Mouse (Mus musculus): ENCODE results near the gene Olfr33. TPM values are rescaled to one million over a fixed set of nuclear protein-coding genes. Genes with fewer than 3 reads are reported as not detected.

Gene Olfr33
- polyA plus RNA-seq (2012; ENCODE audit: insufficient read depth, insufficient read length, low replicate concordance, missing spikeins) = not detected in 2 replicates

GRCm38 (mm10) chr7:102718970-102719369 is at the start of gene Olfr33:
Gene Olfr33, minus strand, starts transcription at chr7:102719070.
- H3K27ac ChIP-seq (ENCODE audit: insufficient read depth, low read depth, low read length) = no peak within 1 kb of the TSS
- no peak for TF ChIP-seq CTCF (IDR thresholded peaks at IDR 0.05; ENCODE audit: insufficient read depth, low read depth, low read length)
- TF ChIP-seq POLR2A (IDR thresholded peaks at IDR 0.05; ENCODE audit: insufficient read depth, low read depth, low read length) = no peak
- H3K4me3 ChIP-seq (ENCODE audit: insufficient read depth, low read depth, low read length) = no peak within 1 kb of the TSS
- no peaks in the 10 kb centered on the region for H3K4me1 ChIP-seq (ENCODE audit: control insufficient read depth, insufficient read depth, low read length)
- 38% methylated on average over 1 of the region's 1 CpGs for WGBS

DNA sequence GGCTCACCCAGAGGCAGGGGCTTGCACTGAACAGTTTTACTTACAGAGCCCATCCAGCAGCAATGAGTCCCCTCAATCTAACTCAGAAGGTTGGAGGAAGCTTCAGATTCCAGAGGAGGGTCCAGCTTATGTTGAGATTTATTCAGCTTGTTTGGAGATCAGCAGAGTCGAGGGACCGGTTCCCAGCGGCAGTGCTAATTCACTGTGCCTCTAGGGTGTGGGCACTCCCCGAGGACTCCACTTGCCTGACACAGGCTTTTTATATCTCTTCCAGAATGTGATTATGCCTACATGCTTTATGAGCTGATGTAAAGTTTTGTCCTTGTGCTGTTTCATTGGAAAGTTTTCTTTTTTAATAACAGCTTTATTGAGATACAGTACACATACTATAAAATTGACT is 40.4 kb upstream of the Olfr33 start, which contains the start of the genes Olfr560 and Olfr78:
Olfr560 (minus strand) TSS at position 101 of the 400 bp plus-strand sequence.
Olfr78 (minus strand) TSS at position 206 of the 400 bp plus-strand sequence.
- TF ChIP-seq CTCF (IDR thresholded peaks at IDR 0.05; ENCODE audit: insufficient read depth, low read depth, low read length) = no peak
- no peak for TF ChIP-seq POLR2A (IDR thresholded peaks at IDR 0.05; ENCODE audit: insufficient read depth, low read depth, low read length)
- Histone ChIP-seq H3K4me3 (ENCODE audit: insufficient read depth, low read depth, low read length) (no peak within 1 kb of the TSS), H3K27ac (ENCODE audit: insufficient read depth, low read depth, low read length) (no peak within 1 kb of the TSS), H3K4me1 (ENCODE audit: control insufficient read depth, insufficient read depth, low read length) (no peaks in the 10 kb centered on the region)
- 83% methylated on average over 4 of the region's 4 CpGs for WGBS

DNA sequence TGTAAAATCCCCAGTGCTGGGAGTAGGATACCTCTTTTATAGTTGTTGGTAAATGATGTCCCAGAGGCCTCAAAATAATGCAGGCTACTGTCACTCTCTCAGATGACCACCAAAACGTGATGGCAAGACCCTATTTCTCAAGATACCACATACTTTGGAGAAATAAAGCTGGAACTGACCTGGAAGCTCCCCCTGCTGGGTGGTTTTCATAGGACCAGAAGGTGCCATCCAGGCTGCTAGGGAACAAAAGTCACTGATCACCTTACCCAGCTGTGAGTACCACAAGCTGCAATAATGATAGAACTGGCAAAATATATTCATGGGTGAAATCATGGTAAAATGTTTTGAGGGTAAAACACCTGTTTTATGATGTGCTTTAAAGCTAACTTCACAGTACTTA is 33.2 kb upstream of the Olfr33 start:
- Histone ChIP-seq H3K4me1 (ENCODE audit: control insufficient read depth, insufficient read depth, low read length) (no peaks in the 10 kb centered on the region), H3K4me3 (ENCODE audit: insufficient read depth, low read depth, low read length) (no peak overlapping the region), H3K27ac (ENCODE audit: insufficient read depth, low read depth, low read length) (no peak overlapping the region)
- 14% methylated on average over 1 of the region's 1 CpGs for WGBS
- no peak for TF ChIP-seq CTCF (IDR thresholded peaks at IDR 0.05; ENCODE audit: insufficient read depth, low read depth, low read length)
- no peak for TF ChIP-seq POLR2A (IDR thresholded peaks at IDR 0.05; ENCODE audit: insufficient read depth, low read depth, low read length)

GRCm38 (mm10) chr7:102737705-102738104 is 18.8 kb upstream of the Olfr33 start:
- TF ChIP-seq CTCF (IDR thresholded peaks at IDR 0.05; ENCODE audit: insufficient read depth, low read depth, low read length) (no peak), POLR2A (IDR thresholded peaks at IDR 0.05; ENCODE audit: insufficient read depth, low read depth, low read length) (no peak)
- no peak overlapping the region for H3K4me3 ChIP-seq (ENCODE audit: insufficient read depth, low read depth, low read length)
- 68% methylated on average over 2 of the region's 2 CpGs for WGBS
- no peak overlapping the region for H3K27ac ChIP-seq (ENCODE audit: insufficient read depth, low read depth, low read length)
- H3K4me1 ChIP-seq (ENCODE audit: control insufficient read depth, insufficient read depth, low read length) = no peaks in the 10 kb centered on the region

DNA sequence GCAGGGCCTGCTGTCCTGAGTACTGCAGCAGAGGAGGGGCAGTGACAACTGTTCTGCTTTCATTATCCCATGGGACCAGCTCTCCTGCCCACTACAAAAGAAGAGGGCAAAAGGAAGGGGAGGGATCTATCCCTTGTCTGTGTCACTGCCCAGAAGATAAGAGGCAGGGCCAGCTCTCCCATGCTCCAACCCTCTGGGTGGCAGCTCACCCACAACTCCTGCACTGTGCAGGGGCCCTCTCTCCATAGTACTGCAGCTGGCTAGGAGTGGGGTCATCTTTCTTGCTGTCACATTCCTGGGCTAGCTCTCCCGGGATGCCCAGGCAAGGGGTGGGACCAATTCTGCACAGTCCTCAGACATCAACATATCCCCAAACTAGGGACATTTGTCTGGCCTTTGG is 14.9 kb upstream of the Olfr33 start:
- no peaks in the 10 kb centered on the region for H3K4me1 ChIP-seq (ENCODE audit: control insufficient read depth, insufficient read depth, low read length)
- H3K4me3 ChIP-seq (ENCODE audit: insufficient read depth, low read depth, low read length) = no peak overlapping the region
- TF ChIP-seq CTCF (IDR thresholded peaks at IDR 0.05; ENCODE audit: insufficient read depth, low read depth, low read length) = no peak
- TF ChIP-seq POLR2A (IDR thresholded peaks at IDR 0.05; ENCODE audit: insufficient read depth, low read depth, low read length) = no peak
- WGBS = 77% methylated on average over 1 of the region's 1 CpGs
- no peak overlapping the region for H3K27ac ChIP-seq (ENCODE audit: insufficient read depth, low read depth, low read length)

DNA sequence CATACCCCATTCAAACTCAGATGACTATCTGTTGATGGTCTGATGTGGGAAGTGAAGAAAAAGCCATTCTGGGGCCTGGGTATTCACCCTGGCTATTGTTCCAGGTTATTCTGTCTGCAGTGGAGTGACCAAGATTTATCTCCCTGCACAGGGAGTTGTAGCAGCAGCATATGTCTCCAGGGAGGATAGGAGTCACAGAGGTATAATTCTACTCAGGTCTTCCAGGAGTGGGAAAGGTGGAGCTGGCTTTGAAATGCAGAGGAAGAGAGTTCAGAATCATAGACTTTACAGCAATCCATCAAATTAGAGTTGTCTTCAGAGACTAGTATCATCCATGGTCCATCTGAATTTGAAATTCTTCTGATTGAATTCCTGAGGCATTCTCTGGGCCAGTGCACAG is 8.5 kb upstream of the Olfr33 start, which contains the start of gene Olfr559:
Olfr559 (minus strand) TSS at position 101 of the 400 bp plus-strand sequence.
- TF ChIP-seq CTCF (IDR thresholded peaks at IDR 0.05; ENCODE audit: insufficient read depth, low read depth, low read length) = no peak
- TF ChIP-seq POLR2A (IDR thresholded peaks at IDR 0.05; ENCODE audit: insufficient read depth, low read depth, low read length) = no peak
- Histone ChIP-seq H3K4me1 (ENCODE audit: control insufficient read depth, insufficient read depth, low read length) (no peaks in the 10 kb centered on the region), H3K27ac (ENCODE audit: insufficient read depth, low read depth, low read length) (no peak within 1 kb of the TSS), H3K4me3 (ENCODE audit: insufficient read depth, low read depth, low read length) (no peak within 1 kb of the TSS)

DNA sequence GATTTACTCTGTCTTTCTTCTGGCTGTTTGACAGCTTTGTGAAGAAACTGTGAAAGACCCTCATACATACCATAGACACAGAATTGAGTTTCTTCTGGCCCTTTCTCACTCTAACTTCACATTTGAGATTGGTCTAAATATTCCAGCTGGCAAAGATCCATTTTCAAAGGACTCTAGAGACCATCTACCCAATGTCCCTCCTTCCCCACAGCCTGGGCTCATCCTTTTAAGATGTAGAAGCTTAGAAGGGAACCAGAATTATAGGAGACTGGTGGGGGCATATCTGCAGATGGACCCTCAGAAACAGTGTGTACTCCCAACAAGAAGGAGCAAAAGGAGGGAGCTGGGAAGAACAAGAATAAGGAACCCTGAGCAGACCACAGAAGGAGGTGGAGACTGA is 17.0 kb downstream of the Olfr33 start, which contains the start of gene Olfr558:
Olfr558 (plus strand) TSS at position 301 of the 400 bp plus-strand sequence.
- TF ChIP-seq CTCF (IDR thresholded peaks at IDR 0.05; ENCODE audit: insufficient read depth, low read depth, low read length) = no peak
- TF ChIP-seq POLR2A (IDR thresholded peaks at IDR 0.05; ENCODE audit: insufficient read depth, low read depth, low read length) = no peak
- Histone ChIP-seq H3K27ac (ENCODE audit: insufficient read depth, low read depth, low read length) (no peak within 1 kb of the TSS), H3K4me1 (ENCODE audit: control insufficient read depth, insufficient read depth, low read length) (no peaks in the 10 kb centered on the region), H3K4me3 (ENCODE audit: insufficient read depth, low read depth, low read length) (no peak within 1 kb of the TSS)

- Histone ChIP-seq H3K27ac (ENCODE audit: insufficient read depth, low read depth, low read length) (no peak overlapping the region), H3K4me3 (ENCODE audit: insufficient read depth, low read depth, low read length) (no peak overlapping the region), H3K4me1 (ENCODE audit: control insufficient read depth, insufficient read depth, low read length) (no peaks in the 10 kb centered on the region)
- 91% methylated on average over 7 of the region's 7 CpGs for WGBS
- TF ChIP-seq CTCF (IDR thresholded peaks at IDR 0.05; ENCODE audit: insufficient read depth, low read depth, low read length) (no peak), POLR2A (IDR thresholded peaks at IDR 0.05; ENCODE audit: insufficient read depth, low read depth, low read length) (no peak)
Observed at GRCm38 (mm10) chr7:102698461-102698860, 20.4 kb downstream of the Olfr33 start.

GRCm38 (mm10) chr7:102695358-102696125 is 23.3 kb downstream of the Olfr33 start, which contains the start of gene Olfr557:
Gene Olfr557, plus strand, starts transcription at chr7:102695910.
- no peak within 1 kb of the TSS for H3K4me3 ChIP-seq (ENCODE audit: insufficient read depth, low read depth, low read length)
- no peak for TF ChIP-seq CTCF (IDR thresholded peaks at IDR 0.05; ENCODE audit: insufficient read depth, low read depth, low read length)
- TF ChIP-seq POLR2A (IDR thresholded peaks at IDR 0.05; ENCODE audit: insufficient read depth, low read depth, low read length) = no peak
- H3K4me1 ChIP-seq (ENCODE audit: control insufficient read depth, insufficient read depth, low read length) = no peaks in the 10 kb centered on the region
- 76% methylated on average over 5 of the region's 5 CpGs for WGBS
- no peak within 1 kb of the TSS for H3K27ac ChIP-seq (ENCODE audit: insufficient read depth, low read depth, low read length)

Data from olfactory bulb, adult 2 months (tissue).